ENCODE assay signal across 7 mouse cellular contexts in genomic region chr10:121309123-121309655, GRCm38 (mm10). TPM values are rescaled to one million over a fixed set of nuclear protein-coding genes. Genes with fewer than 3 reads are reported as not detected.
DNase-seq lines count a peak whose midpoint lies in the region.

No protein-coding gene starts in this region.

- H3K36me3 ChIP-seq in limb, embryonic 10.5 days, result no peaks in the 10 kb centered on the region

- peaks cover 68% of the 10 kb centered on the region for H3K27me3 ChIP-seq in limb, embryonic 10.5 days (ENCODE audit: low read depth, poor library complexity, severe bottlenecking)

- H3K4me1 ChIP-seq in limb, embryonic 10.5 days, result peaks cover 31% of the 10 kb centered on the region

- H3K4me3 ChIP-seq in limb, embryonic 10.5 days, result no peak overlapping the region

- 24% methylated on average over 11 of the region's 11 CpGs for WGBS in limb, embryonic 10.5 days

- H3K9me3 ChIP-seq in limb, embryonic 10.5 days (replicated peaks), result no peaks in the 10 kb centered on the region

- no peak overlapping the region for H3K27ac ChIP-seq in limb, embryonic 10.5 days

- DNase-seq in 3T3-L1 (ENCODE audit: low read depth, low spot score) (peak; percentile 12), 416B (ENCODE audit: low read depth) (peak; percentile 46)
- peak; percentile 44 for DNase-seq in fibroblast of lung, adult 2 months (ENCODE audit: low read depth)
- peak; percentile 61 for DNase-seq in limb, embryonic 10.5 days (ENCODE audit: low spot score)
- no peak for DNase-seq in right cerebral cortex, postnatal 4 days
- no peak for DNase-seq in thymus, postnatal 10 days (ENCODE audit: low spot score in 2 of 2)
- DNase-seq in ovary, postnatal 14 days (ENCODE audit: low spot score), result no peak

RNA-seq across cellular contexts. Expression of gene Tbc1d30, which starts 41.9 kb away (rescaled TPM):
- polyA plus RNA-seq in limb, embryonic 10.5 days (2016; fragmentation: Nextera tagmentation; extraction: Ambion mirVana), result 0.26 and 0.50 TPM in 2 replicates

RNA-seq across cellular contexts. Expression of gene Gns, which starts 55.7 kb away (rescaled TPM):
- polyA plus RNA-seq in limb, embryonic 10.5 days (2016; fragmentation: Nextera tagmentation; extraction: Ambion mirVana), result 29.5 and 35.6 TPM in 2 replicates

Comparison
In these comparisons a context has a peak if more than half of its experiments do, and no peak if none do; other contexts are left out.
1. DNase-seq: peak in 3T3-L1 (single experiment), 416B (single experiment), fibroblast of lung, adult 2 months (single experiment) and limb, embryonic 10.5 days (single experiment); none in right cerebral cortex, postnatal 4 days (single experiment), thymus, postnatal 10 days (0 of 2) and ovary, postnatal 14 days (single experiment).